Mouse (Mus musculus) liver, postnatal 0 days (tissue): ENCODE results near the gene Npnt.

ENCODE experiments used
- CTCF ChIP-seq: sonication (generic); IDR thresholded peaks from 2 replicates; pipeline ENCODE4 v1.5.1; 2016; ENCODE audit warnings: antibody characterized with exemption, low read depth
- EP300 ChIP-seq: IDR thresholded peaks from 2 replicates; pipeline ENCODE4 v1.6.1; 2016; ENCODE audit warnings: antibody characterized with exemption, low read depth, mild to moderate bottlenecking

GRCm38 (mm10) chr3:132939006-132939405, 11.1 kb downstream of the Npnt start:
- TF ChIP-seq CTCF (no peak), EP300 (no peak)
